Mouse (Mus musculus) liver, embryonic 16.5 days (tissue): ENCODE results near the gene Serpinh1. TPM values are rescaled to one million over a fixed set of nuclear protein-coding genes. Genes with fewer than 3 reads are reported as not detected.
"Not testable (repeated sequence)": the region's sequence is repeated elsewhere in the genome, so short reads cannot be mapped to it uniquely, and the experiment has no call there.

Source experiments
- ATAC-seq: fragments of 200-750 bp; cut with Nextera tagmentation; 2 replicates; pipeline ENCODE4 v1.8.0; 2017; ENCODE audit warnings: low read depth, mild to moderate bottlenecking, moderate number of reproducible peaks, moderate library complexity
- H3K27ac ChIP-seq: fragments of 300-500 bp; sonication (generic); 2 replicates; pipeline ENCODE4 v1.5.1; 2014; ENCODE audit warnings: mild to moderate bottlenecking, low read length
- H3K27me3 ChIP-seq: fragments of 300-500 bp; sonication (generic); 2 replicates; pipeline ENCODE4 v1.6.1; 2014; ENCODE audit warnings: low read depth, low read length, mixed read lengths; ENCODE audit not compliant: control insufficient read depth, insufficient read depth
- H3K36me3 ChIP-seq: fragments of 300-500 bp; sonication (generic); 2 replicates; pipeline ENCODE4 v1.6.1; 2014; ENCODE audit warnings: mild to moderate bottlenecking; ENCODE audit not compliant: control insufficient read depth, insufficient read depth
- H3K4me1 ChIP-seq: fragments of 300-500 bp; sonication (generic); 2 replicates; pipeline ENCODE4 v1.6.1; 2014; ENCODE audit warnings: low read depth, low read length, mixed read lengths; ENCODE audit not compliant: control insufficient read depth
- H3K4me2 ChIP-seq: fragments of 300-500 bp; sonication (generic); 2 replicates; pipeline ENCODE4 v1.6.1; 2014; ENCODE audit warnings: low read depth, low read length, mixed read lengths
- H3K4me3 ChIP-seq: fragments of 300-500 bp; sonication (generic); 2 replicates; pipeline ENCODE4 v1.5.1; 2014; ENCODE audit warnings: low read depth, mild to moderate bottlenecking, low read length
- H3K9ac ChIP-seq: fragments of 300-500 bp; sonication (generic); 2 replicates; pipeline ENCODE4 v1.6.1; 2014; ENCODE audit warnings: low read depth, low read length
- H3K9me3 ChIP-seq: fragments of 300-500 bp; sonication (generic); replicated peaks from 2 replicates; pipeline ENCODE4 v1.6.1; 2016; ENCODE audit warnings: low read length; ENCODE audit not compliant: control insufficient read depth
- WGBS: fragments of 180-500 bp; shearing (Covaris S2); extraction: QIAGEN DNeasy Blood & Tissue Kit; methylation state at CpG from one replicate; pipeline ENCODE4 v1.1.7; 2014; ENCODE audit not compliant: insufficient replicate concordance; 5-methylcytosine and 5-hydroxymethylcytosine counted together
- polyA plus RNA-seq: library from polyadenylated mRNA; unstranded; fragments of >200 nt; fragmentation: Nextera tagmentation; extraction: Ambion mirVana; gene quantifications from 2 replicates; pipeline ENCODE4 v1.2.1, GENCODE M21; 2015

Gene Serpinh1
- polyA plus RNA-seq, 1 experiment from 2014 or later, result 72.1 TPM

DNA sequence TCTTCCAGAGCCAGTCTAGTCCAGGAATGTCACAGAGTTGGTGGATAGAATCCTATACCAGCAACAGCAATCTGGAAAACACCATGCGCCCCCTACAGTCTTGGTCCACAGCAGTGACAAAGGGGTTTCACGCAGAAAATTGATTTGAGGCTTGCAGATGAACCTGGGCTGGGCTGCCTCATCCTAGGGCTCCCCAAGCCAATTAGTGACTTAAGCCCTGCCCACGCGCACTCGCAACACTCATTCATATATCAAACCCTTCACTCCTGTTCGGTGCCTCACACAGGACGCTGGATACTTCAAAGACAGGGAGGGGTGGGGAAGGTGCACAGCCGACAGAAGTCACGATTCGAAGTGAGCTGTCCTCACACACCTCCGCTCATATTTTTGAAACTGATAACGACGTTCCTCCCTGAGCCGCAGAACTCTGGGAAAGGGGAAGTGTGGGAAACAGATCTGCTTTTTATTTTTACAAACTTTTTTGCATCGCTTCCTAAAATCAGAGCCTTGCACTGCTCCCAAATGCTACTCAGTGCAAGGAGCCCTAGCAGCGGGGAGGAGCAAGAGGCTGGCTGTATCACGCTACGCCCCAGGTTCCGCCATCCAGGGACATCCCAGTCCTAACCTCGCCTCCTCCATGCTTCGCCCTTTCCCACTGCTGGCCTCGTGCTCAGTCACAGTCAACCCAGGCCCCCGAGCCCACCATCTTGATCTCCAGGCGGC, 27.6 kb upstream of the Serpinh1 start:
- Histone ChIP-seq H3K9me3 (no peaks in the 10 kb centered on the region; the same call in 1 of the 2 replicates), H3K36me3 (no peaks in the 10 kb centered on the region), H3K4me2 (peak overlapping the region; percentile 88), H3K27ac (no peak overlapping the region), H3K9ac (peak overlapping the region; percentile 27; the same call in 1 of the 2 replicates), H3K4me3 (peak overlapping the region; percentile 64), H3K27me3 (peaks cover 22% of the 10 kb centered on the region), H3K4me1 (peaks cover 12% of the 10 kb centered on the region)
- 2% methylated on average over 24 of the region's 24 CpGs for whole genome bisulfite sequencing
- peak; percentile 37 for ATAC-seq

DNA sequence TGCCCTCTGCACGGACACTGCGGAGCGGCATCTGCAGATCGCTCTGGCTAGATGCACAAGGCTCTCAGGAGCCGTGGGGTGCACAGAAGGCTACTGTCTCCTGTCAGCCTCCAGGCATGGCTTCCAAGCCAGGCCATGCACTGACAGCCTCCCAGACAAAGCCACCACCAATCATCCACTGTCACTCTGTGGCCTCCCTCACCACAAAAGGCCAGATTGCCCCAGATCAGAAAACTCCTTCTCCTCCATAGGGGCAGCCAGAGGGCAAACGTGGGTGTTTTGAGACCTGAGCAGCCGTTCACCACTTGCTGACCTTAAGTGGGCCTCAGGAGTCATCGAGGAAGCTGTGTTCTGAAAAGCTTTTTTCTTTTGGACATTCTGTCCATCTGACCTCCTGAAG, 25.8 kb upstream of the Serpinh1 start:
- Histone ChIP-seq H3K27me3 (peaks cover 18% of the 10 kb centered on the region), H3K36me3 (no peaks in the 10 kb centered on the region), H3K4me1 (peaks cover 12% of the 10 kb centered on the region), H3K4me2 (no peak overlapping the region), H3K4me3 (no peak overlapping the region), H3K9ac (no peak overlapping the region), H3K9me3 (no peaks in the 10 kb centered on the region; the same call in 1 of the 2 replicates), H3K27ac (no peak overlapping the region)
- WGBS, result 56% methylated on average over 8 of the region's 8 CpGs
- ATAC-seq, result no peak

DNA sequence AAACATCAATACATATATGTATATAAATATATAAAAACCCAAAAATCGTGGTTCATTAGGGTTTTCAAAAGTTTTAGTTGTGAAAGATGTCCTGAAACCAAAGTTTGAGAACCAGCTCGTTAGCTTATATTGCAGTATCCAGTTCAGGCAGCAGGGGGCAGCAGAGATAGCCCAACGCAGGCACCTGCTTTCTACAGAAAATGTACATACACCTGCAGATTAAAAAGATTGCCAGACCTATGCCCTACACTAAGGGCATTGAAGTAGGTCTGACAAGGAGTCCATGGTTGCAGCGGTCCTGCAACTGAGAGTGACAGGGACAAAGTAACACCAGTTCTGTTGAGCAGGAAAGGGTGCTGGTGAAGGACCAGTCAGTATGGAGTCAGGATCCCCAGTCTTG, 22.4 kb upstream of the Serpinh1 start:
- no peak overlapping the region for H3K27ac ChIP-seq
- no peak for ATAC-seq
- no peak overlapping the region for H3K4me2 ChIP-seq
- WGBS, result 5% methylated on average over 4 of the region's 4 CpGs
- no peak overlapping the region for H3K9ac ChIP-seq
- H3K4me3 ChIP-seq, result no peak overlapping the region
- H3K27me3 ChIP-seq, result peaks cover 2% of the 10 kb centered on the region
- no peaks in the 10 kb centered on the region; the same call in 1 of the 2 replicates for H3K9me3 ChIP-seq
- H3K36me3 ChIP-seq, result no peaks in the 10 kb centered on the region
- H3K4me1 ChIP-seq, result peaks cover 2% of the 10 kb centered on the region; the same call in 1 of the 2 replicates

DNA sequence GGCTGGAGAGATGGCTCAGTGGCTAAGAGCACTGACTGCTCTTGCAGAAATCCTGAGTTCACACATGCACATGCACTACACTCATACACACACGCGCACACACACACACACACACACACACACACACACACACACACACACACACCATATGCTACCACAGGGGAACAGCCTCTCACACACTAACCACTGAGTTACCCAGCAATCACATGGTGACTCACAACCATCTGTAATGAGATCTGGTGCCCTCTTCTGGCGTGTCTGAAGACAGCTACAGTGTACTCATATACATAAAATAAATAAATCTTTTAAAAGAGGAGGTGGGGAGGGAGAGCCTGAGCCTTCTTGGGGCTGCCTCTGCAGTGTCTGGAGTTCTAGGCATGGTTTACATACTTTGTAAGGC, 21.3 kb upstream of the Serpinh1 start:
- H3K4me3 ChIP-seq, H3K4me2 ChIP-seq, H3K36me3 ChIP-seq, H3K27me3 ChIP-seq, H3K9ac ChIP-seq, H3K9me3 ChIP-seq, ATAC-seq, H3K4me1 ChIP-seq, H3K27ac ChIP-seq: not testable (repeated sequence)
- whole genome bisulfite sequencing, result 69% methylated on average over 3 of the region's 3 CpGs

GRCm38 (mm10) chr7:99366716-99367115, 13.7 kb upstream of the Serpinh1 start:
- Histone ChIP-seq H3K9me3 (no peaks in the 10 kb centered on the region), H3K4me1 (no peaks in the 10 kb centered on the region), H3K4me3 (no peak overlapping the region), H3K9ac (no peak overlapping the region), H3K27ac (no peak overlapping the region), H3K4me2 (no peak overlapping the region), H3K27me3 (no peaks in the 10 kb centered on the region; the same call in 1 of the 2 replicates), H3K36me3 (no peaks in the 10 kb centered on the region)
- no peak for ATAC-seq
- 55% methylated on average over 6 of the region's 6 CpGs for WGBS

GRCm38 (mm10) chr7:99365069-99365468, 12.0 kb upstream of the Serpinh1 start:
- Histone ChIP-seq H3K9ac (no peak overlapping the region), H3K36me3 (no peaks in the 10 kb centered on the region), H3K27me3 (no peaks in the 10 kb centered on the region; the same call in 1 of the 2 replicates), H3K9me3 (no peaks in the 10 kb centered on the region), H3K4me3 (no peak overlapping the region), H3K27ac (no peak overlapping the region), H3K4me2 (no peak overlapping the region), H3K4me1 (no peaks in the 10 kb centered on the region)
- ATAC-seq, result no peak
- under 1% methylated on average over 5 of the region's 5 CpGs for WGBS

DNA sequence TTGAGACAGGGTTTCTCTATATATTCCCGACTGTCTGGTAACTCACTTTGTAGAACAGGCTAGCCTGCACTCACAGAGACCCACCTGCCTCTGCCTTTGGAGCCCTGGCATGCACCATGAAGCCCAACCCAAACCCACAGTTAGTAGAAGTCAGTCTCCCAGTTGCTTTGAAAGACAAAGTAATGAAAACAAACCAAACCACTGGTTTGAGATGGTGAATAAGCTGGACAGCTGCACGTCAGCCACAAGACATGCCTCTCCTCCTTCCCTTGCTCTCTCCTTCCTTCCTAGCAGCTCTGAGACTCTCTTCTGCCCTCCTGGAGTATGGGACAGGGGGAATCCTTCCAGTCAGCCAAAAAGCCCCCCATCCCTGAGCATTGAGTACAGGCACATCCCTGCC, 9.1 kb upstream of the Serpinh1 start:
- H3K27ac ChIP-seq, result no peak overlapping the region
- H3K36me3 ChIP-seq, result no peaks in the 10 kb centered on the region
- 66% methylated on average over 2 of the region's 2 CpGs for WGBS
- peaks cover 3% of the 10 kb centered on the region for H3K4me1 ChIP-seq
- no peaks in the 10 kb centered on the region for H3K9me3 ChIP-seq
- H3K4me2 ChIP-seq, result no peak overlapping the region
- H3K9ac ChIP-seq, result no peak overlapping the region
- no peaks in the 10 kb centered on the region; the same call in 1 of the 2 replicates for H3K27me3 ChIP-seq
- no peak for ATAC-seq
- no peak overlapping the region for H3K4me3 ChIP-seq

DNA sequence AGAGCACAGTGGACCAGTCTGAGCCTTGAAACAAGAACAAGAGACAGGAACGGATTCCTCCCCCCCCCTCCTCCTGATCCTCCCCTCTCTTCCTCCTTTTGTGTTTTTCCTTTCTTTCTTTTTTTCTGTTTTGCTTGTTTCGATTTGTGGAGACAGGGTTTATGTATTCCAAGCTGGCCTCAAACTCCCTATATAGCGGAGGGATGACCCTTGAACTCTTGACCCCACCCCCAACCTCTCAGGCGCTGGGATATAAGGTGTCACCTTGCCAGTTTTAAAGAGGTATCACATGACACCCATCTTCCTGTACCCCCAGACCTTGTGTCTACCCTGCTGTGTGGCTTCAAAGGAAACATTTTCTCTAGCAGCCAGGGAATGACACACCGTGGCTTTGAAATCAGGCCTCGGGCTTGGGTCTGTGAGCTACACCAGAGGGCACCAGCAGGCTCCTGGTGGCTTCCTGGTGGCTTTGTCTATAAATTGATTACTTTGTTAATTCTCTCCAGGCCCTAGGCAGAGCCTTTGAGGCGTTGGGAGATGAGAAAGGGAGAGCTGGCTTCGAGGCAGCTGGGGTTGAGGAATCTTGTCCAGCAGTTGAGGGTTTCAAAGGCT, 7.9 kb upstream of the Serpinh1 start:
- H3K36me3 ChIP-seq, result no peaks in the 10 kb centered on the region
- H3K4me1 ChIP-seq, result peaks cover 6% of the 10 kb centered on the region
- H3K9me3 ChIP-seq, result no peaks in the 10 kb centered on the region
- WGBS, result 39% methylated on average over 8 of the region's 8 CpGs
- no peaks in the 10 kb centered on the region; the same call in 1 of the 2 replicates for H3K27me3 ChIP-seq
- no peak overlapping the region for H3K4me2 ChIP-seq
- H3K9ac ChIP-seq, result no peak overlapping the region
- ATAC-seq, result no peak
- no peak overlapping the region for H3K4me3 ChIP-seq
- no peak overlapping the region for H3K27ac ChIP-seq
